Mouse (Mus musculus) forebrain, embryonic 11.5 days (tissue): Measurements from ENCODE around the gene Pak2. TPM values are rescaled to one million over a fixed set of nuclear protein-coding genes. Genes with fewer than 3 reads are reported as not detected.

Experiments
- ATAC-seq: fragments of 200-750 bp; cut with Nextera tagmentation; replicated peaks from 2 replicates; pipeline ENCODE4 v1.8.0; 2017; ENCODE audit warnings: moderate TSS enrichment; ENCODE audit not compliant: low FRiP score
- DNase-seq: peaks from one replicate; pipeline ENCODE4 v3.0.0-alpha.2; 2017; ENCODE audit warnings: low spot score
- H3K27ac ChIP-seq: fragments of 300-500 bp; sonication (generic); 2 replicates; pipeline ENCODE4 v1.5.1; 2014; ENCODE audit warnings: low read depth, low read length
- H3K27me3 ChIP-seq: fragments of 300-500 bp; sonication (generic); 2 replicates; pipeline ENCODE4 v1.6.1; 2014; ENCODE audit warnings: mild to moderate bottlenecking, low read length, mixed read lengths; ENCODE audit not compliant: control insufficient read depth, insufficient read depth
- H3K36me3 ChIP-seq: fragments of 300-500 bp; sonication (generic); 2 replicates; pipeline ENCODE4 v1.6.1; 2014; ENCODE audit warnings: mild to moderate bottlenecking, low read length, moderate library complexity, mixed read lengths; ENCODE audit not compliant: control insufficient read depth, insufficient read depth
- H3K4me1 ChIP-seq: fragments of 300-500 bp; sonication (generic); replicated peaks from 2 replicates; pipeline ENCODE4 v1.6.1; 2014; ENCODE audit warnings: low read length, mixed read lengths; ENCODE audit not compliant: control insufficient read depth, insufficient read depth
- H3K4me2 ChIP-seq: fragments of 300-500 bp; sonication (generic); 2 replicates; pipeline ENCODE4 v1.6.1; 2014; ENCODE audit warnings: low read depth, mild to moderate bottlenecking, low read length, moderate library complexity, mixed read lengths; ENCODE audit not compliant: severe bottlenecking
- H3K4me3 ChIP-seq: fragments of 300-500 bp; sonication (generic); 2 replicates; pipeline ENCODE4 v1.5.1; 2014; ENCODE audit warnings: low read depth, low read length
- H3K9ac ChIP-seq: fragments of 300-500 bp; sonication (generic); 2 replicates; pipeline ENCODE4 v1.6.1; 2014; ENCODE audit warnings: low read length
- H3K9me3 ChIP-seq: fragments of 300-500 bp; sonication (generic); 2 replicates; pipeline ENCODE4 v1.6.1; 2016; ENCODE audit warnings: low read length, mixed read lengths; ENCODE audit not compliant: control insufficient read depth
- WGBS: fragments of 180-500 bp; shearing (Covaris S2); extraction: QIAGEN DNeasy Blood & Tissue Kit; methylation state at CpG from one replicate; pipeline ENCODE4 v1.1.7; 2014; 5-methylcytosine and 5-hydroxymethylcytosine counted together
- polyA plus RNA-seq: library from polyadenylated mRNA; unstranded; fragments of >200 nt; fragmentation: Nextera tagmentation; extraction: Ambion mirVana; gene quantifications from 2 replicates; pipeline ENCODE4 v1.2.1, GENCODE M21; 2014

Pak2 gene
- polyA plus RNA-seq, 1 experiment from 2014 or later, result 53.9 TPM

- H3K9ac ChIP-seq, result no peak overlapping the region
- ATAC-seq (no peak), DNase-seq (peak; percentile 89)
- no peak overlapping the region for H3K4me3 ChIP-seq
- H3K36me3 ChIP-seq, result no peaks in the 10 kb centered on the region
- H3K9me3 ChIP-seq, result no peaks in the 10 kb centered on the region
- H3K27me3 ChIP-seq, result no peaks in the 10 kb centered on the region
- no peaks in the 10 kb centered on the region; the same call in 1 of the 2 replicates for H3K4me1 ChIP-seq
- H3K4me2 ChIP-seq, result no peak overlapping the region
- H3K27ac ChIP-seq, result no peak overlapping the region
- WGBS, result 17% methylated on average over 15 of the region's 15 CpGs
Measured at GRCm38 (mm10) chr16:32114968-32115695, 36.0 kb upstream of the Pak2 start.

- Histone ChIP-seq H3K27ac (no peak overlapping the region), H3K9me3 (no peaks in the 10 kb centered on the region), H3K4me2 (no peak overlapping the region), H3K9ac (no peak overlapping the region), H3K27me3 (no peaks in the 10 kb centered on the region), H3K4me1 (no peaks in the 10 kb centered on the region; the same call in 1 of the 2 replicates), H3K36me3 (no peaks in the 10 kb centered on the region), H3K4me3 (no peak overlapping the region)
- ATAC-seq, result no peak
- no peak for DNase-seq
- WGBS, result 84% methylated on average over 10 of the region's 10 CpGs
Measured at GRCm38 (mm10) chr16:32114406-32114805, 35.3 kb upstream of the Pak2 start.

GRCm38 (mm10) chr16:32113541-32114218 is 34.5 kb upstream of the Pak2 start:
- Histone ChIP-seq H3K27me3 (no peaks in the 10 kb centered on the region), H3K36me3 (no peaks in the 10 kb centered on the region), H3K9me3 (no peaks in the 10 kb centered on the region), H3K27ac (no peak overlapping the region), H3K4me1 (no peaks in the 10 kb centered on the region; the same call in 1 of the 2 replicates), H3K4me2 (no peak overlapping the region), H3K9ac (no peak overlapping the region), H3K4me3 (no peak overlapping the region)
- no peak for DNase-seq
- ATAC-seq, result no peak
- 75% methylated on average over 23 of the region's 23 CpGs for WGBS

- Histone ChIP-seq H3K4me2 (no peak overlapping the region), H3K9ac (no peak overlapping the region), H3K27ac (no peak overlapping the region), H3K27me3 (no peaks in the 10 kb centered on the region), H3K4me1 (no peaks in the 10 kb centered on the region; the same call in 1 of the 2 replicates), H3K36me3 (no peaks in the 10 kb centered on the region), H3K9me3 (no peaks in the 10 kb centered on the region), H3K4me3 (no peak overlapping the region)
- no peak for DNase-seq
- ATAC-seq, result no peak
- 84% methylated on average over 15 of the region's 15 CpGs for WGBS
Measured at GRCm38 (mm10) chr16:32110951-32111699, 32.0 kb upstream of the Pak2 start.

GRCm38 (mm10) chr16:32108578-32108977 is 29.4 kb upstream of the Pak2 start:
- Histone ChIP-seq H3K9me3 (no peaks in the 10 kb centered on the region), H3K4me1 (no peaks in the 10 kb centered on the region), H3K4me2 (no peak overlapping the region), H3K27me3 (no peaks in the 10 kb centered on the region), H3K27ac (no peak overlapping the region), H3K36me3 (no peaks in the 10 kb centered on the region), H3K9ac (no peak overlapping the region), H3K4me3 (no peak overlapping the region)
- DNase-seq, result no peak
- 95% methylated on average over 2 of the region's 2 CpGs for WGBS
- ATAC-seq, result no peak

GRCm38 (mm10) chr16:32108170-32108569 is 29.0 kb upstream of the Pak2 start:
- WGBS, result 82% methylated on average over 7 of the region's 7 CpGs
- Histone ChIP-seq H3K9me3 (no peaks in the 10 kb centered on the region), H3K9ac (no peak overlapping the region), H3K4me1 (no peaks in the 10 kb centered on the region), H3K4me3 (no peak overlapping the region), H3K36me3 (no peaks in the 10 kb centered on the region), H3K27me3 (no peaks in the 10 kb centered on the region), H3K4me2 (no peak overlapping the region), H3K27ac (no peak overlapping the region)
- DNase-seq (no peak), ATAC-seq (no peak)

GRCm38 (mm10) chr16:32107342-32108045 is 28.4 kb upstream of the Pak2 start:
- Histone ChIP-seq H3K9me3 (no peaks in the 10 kb centered on the region), H3K27me3 (no peaks in the 10 kb centered on the region), H3K27ac (no peak overlapping the region), H3K4me2 (no peak overlapping the region), H3K4me1 (no peaks in the 10 kb centered on the region), H3K36me3 (no peaks in the 10 kb centered on the region), H3K4me3 (no peak overlapping the region), H3K9ac (no peak overlapping the region)
- ATAC-seq, result no peak
- 93% methylated on average over 12 of the region's 12 CpGs for WGBS
- DNase-seq, result no peak

- ATAC-seq, result no peak
- Histone ChIP-seq H3K4me3 (no peak overlapping the region), H3K27ac (no peak overlapping the region), H3K36me3 (no peaks in the 10 kb centered on the region), H3K4me2 (no peak overlapping the region), H3K9me3 (no peaks in the 10 kb centered on the region), H3K9ac (no peak overlapping the region), H3K4me1 (no peaks in the 10 kb centered on the region), H3K27me3 (no peaks in the 10 kb centered on the region)
- WGBS, result 86% methylated on average over 1 of the region's 1 CpGs
- DNase-seq, result no peak
Measured at GRCm38 (mm10) chr16:32105698-32106097, 26.6 kb upstream of the Pak2 start.
